Mouse (Mus musculus) WW6 (cell line): ENCODE data around the gene Polr2b.
A peak's percentile ranks its signal among the peaks of the same experiment; 100 is the strongest.

ENCODE experiments used
- DNase-seq: peaks from one replicate; pipeline ENCODE4 v3.0.0-alpha.2; 2013; ENCODE audit warnings: low read depth, low spot score

Polr2b gene

DNA sequence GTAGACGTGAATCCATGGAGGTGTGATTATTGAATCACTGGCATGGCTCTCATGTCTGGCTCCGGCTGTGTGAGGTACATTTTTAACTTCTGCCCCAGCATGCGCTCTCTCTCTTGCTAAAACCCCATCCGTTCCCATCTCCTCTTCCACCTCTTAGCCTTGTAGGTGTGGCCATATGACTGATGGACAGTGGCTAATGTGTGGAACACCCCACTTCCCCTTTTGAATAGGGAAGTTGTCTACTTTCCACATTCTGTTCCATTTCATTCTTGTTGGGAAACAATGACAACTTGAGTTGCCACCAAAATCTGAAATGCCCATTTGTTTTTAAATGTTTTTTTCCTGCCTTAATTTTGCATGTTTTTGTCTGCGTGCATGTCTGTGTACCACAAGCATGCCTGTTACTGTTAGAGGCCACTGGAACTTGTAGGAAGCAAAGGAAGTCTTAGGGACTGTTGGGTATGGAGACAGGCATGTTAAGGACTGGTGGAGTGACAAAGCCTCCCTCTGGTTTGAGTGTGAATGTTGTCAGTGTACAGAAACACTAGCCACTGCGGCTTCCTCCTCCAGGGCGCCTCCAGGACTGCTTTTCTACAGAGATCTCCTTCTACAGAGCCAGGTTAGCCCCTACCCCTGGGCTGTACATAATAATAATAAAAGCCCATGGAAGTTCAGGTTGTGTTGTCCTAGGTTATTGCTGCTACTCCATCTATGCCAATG is 17.0 kb upstream of the Polr2b start:
- no peak for DNase-seq

GRCm38 (mm10) chr5:77299486-77299885 is 10.5 kb upstream of the Polr2b start:
- DNase-seq, result no peak

DNA sequence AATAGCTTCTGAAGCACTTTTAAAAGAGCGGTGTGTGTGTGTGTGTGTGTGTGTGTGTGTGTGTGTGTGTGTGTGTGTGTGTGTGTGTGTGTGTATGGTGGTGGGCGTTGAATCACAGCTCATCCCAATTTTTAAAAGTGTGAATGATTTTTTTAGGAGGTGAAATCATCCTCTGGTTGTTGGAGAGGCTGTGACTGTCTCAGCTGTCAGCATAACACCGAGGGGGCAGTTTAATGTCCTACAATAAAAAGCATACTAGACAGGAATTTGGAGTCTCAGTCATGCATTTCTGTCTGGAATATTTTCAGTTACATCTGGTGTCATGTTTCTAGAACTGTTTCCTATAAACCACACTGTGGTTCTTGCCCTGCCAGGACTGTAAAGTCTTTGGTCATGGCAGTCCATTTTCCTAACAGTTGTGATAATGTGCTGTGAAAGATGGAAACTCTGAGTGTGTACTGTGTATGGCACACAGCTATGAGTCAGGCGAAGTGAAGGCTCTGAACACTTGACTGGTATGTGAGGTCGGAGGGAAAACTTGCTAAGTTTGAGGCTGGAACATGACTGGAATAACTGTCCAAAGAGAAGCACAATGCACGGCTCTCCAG is 8.5 kb upstream of the Polr2b start:
- DNase-seq, result no peak

DNA sequence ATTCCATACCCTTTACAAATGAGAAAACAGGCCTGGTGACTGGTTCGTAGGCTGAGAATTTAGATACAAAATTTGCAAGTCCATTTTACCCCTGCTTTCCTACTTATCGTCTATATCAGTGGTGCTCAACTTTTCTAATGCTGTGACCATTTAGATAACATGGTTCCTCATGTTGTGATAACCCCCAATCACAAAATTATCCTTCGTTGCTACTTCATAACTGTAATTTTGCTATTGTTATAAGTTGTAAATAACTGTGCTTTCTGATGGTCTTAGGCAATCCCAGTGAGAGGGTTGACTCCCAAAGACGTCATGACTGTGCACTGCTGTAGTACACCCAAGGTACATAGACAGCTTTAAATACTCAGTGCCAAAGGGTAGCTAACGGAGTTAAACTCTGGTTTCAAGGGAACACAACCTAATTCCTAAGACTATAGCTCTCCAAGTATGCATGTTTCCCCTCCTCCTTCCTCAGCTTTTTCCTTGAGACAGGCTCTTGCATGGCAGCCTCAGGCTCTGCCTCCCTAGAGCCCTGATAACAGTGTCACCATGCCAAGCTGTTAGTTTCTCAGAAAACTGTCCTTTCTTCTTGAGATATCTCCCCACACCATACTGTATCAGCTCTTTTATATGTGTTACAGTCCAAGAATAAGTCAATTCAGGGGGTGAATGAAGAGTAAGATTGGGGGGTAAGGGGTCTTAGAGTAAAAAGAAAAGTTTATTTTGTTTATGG is 2.0 kb upstream of the Polr2b start:
- DNase-seq, result no peak

DNA sequence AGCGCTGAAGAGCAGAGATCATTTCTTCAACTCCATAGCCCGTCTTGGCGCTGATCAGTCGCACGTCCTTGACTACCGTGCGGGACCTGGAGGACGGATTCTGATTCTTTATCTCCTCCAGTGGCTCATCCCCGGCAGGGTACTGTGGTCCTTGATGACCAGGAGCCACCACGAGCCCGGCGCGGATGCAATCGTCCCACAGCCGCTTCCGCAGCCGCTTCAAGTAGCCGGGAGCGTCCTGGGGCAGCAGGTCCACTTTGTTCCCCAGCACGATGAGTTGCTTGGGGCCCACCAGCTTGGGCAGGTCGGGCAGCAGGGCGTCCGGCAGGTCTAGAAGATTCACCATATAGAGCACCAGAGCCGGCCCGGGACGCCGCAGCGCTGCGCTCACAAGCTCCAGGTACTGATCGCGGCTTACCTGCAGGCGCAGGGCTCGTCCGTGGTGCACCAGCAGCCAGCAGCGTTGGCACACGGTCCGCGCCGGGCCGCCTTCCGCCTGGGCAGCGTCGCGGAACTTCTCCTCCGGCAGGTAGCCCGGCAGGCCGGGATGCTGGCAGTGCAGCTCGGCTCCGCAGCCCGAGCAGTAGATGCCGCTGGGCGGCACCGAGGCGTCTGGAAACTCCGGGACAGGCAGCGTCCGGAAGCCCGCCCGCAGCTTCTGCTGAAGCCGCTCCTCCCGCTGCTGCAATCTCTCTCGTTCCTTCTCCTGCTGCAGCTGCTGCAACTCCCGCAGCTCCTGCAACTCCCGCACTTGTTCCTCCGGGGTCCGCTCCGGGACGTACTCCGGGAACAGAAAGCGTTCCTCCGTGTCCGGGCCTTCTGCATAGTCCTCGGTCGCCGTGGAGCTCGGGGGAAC is 668 bp upstream of the Polr2b start:
- no peak for DNase-seq

- DNase-seq, result no peak
These were observed 4.3 kb downstream of the Polr2b start for GRCm38 (mm10) chr5:77314206-77314605.

DNA sequence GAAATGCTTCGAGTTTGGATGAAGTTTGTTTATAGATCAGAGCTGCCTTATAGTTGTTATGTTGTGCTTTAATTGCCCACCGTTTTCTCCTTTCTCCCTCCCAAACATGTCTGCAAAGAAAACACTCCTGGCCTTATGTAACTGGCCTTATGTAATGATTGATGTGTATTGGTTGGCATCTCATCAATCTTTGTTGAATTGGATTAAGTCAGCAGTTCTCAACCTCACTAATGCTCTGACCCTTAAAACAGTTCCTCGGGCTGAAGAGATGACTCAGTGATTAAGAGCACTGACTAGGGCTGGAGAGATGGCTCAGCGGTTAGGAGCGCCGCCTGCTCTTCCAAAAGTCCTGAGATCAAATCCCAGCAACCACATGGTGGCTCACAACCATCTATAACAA is 5.0 kb downstream of the Polr2b start:
- DNase-seq, result no peak

DNA sequence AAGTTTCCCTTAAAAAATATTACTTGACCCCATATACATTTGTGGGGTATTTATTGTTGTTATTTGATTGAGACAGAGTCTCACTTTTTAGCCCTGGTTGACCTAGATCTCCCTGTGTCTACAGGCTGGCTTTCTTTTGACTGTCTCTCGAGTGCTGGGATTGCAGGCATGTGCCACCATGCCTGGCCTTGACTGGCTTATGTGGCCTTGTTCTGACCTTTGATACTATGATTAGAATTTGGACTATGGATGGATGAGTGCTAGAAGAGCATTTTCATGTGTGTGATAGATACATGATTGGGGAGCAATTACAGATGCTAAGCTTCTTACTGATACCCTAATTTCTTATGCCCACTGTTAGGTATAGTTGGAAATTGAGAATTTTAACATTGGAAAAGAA is 15.0 kb downstream of the Polr2b start:
- no peak for DNase-seq

- DNase-seq, result no peak
These were observed 20.2 kb downstream of the Polr2b start for GRCm38 (mm10) chr5:77330154-77330553.

GRCm38 (mm10) chr5:77340033-77340432 is 30.1 kb downstream of the Polr2b start:
- no peak for DNase-seq

- DNase-seq, result no peak
These were observed 39.0 kb downstream of the Polr2b start for GRCm38 (mm10) chr5:77348901-77349300.

DNA sequence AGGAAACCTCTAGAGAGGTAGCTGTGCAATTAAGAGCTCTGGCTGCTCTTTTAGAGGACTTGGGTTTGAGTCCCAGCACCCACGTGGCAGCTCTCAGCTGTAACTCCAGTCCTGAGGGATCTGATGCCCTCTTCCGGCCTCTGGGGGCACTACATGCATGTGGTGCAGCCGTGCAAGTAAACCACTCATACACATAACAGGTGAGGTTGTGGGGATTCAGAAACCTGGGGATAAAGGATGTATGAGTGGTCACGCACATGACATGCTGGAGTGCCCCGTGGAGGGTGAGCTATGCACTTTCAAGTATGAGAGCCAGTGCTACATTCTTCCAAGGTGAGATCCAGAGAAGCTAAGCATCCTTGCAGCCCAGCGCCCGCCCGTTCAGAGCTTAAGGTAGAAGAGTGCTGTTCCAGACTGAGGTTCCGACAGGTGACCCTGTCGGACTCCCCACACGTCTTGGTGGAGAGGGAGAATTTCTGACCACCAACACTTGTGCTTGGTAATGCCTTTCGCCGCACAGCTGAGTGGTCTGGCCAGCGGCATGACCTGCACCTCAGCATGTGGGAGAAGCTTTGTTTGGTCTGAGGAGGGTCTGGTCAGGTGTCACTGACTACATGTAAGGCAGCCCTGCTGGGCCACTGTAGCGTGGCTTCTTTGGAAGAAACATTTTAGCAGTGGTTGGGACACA is 40.2 kb downstream of the Polr2b start:
- peak; percentile 45 for DNase-seq

- DNase-seq, result no peak
These were observed 41.7 kb downstream of the Polr2b start for GRCm38 (mm10) chr5:77351691-77352090.

- peak; percentile 53 for DNase-seq
These were observed 44.4 kb downstream of the Polr2b start for GRCm38 (mm10) chr5:77354361-77354787.

DNA sequence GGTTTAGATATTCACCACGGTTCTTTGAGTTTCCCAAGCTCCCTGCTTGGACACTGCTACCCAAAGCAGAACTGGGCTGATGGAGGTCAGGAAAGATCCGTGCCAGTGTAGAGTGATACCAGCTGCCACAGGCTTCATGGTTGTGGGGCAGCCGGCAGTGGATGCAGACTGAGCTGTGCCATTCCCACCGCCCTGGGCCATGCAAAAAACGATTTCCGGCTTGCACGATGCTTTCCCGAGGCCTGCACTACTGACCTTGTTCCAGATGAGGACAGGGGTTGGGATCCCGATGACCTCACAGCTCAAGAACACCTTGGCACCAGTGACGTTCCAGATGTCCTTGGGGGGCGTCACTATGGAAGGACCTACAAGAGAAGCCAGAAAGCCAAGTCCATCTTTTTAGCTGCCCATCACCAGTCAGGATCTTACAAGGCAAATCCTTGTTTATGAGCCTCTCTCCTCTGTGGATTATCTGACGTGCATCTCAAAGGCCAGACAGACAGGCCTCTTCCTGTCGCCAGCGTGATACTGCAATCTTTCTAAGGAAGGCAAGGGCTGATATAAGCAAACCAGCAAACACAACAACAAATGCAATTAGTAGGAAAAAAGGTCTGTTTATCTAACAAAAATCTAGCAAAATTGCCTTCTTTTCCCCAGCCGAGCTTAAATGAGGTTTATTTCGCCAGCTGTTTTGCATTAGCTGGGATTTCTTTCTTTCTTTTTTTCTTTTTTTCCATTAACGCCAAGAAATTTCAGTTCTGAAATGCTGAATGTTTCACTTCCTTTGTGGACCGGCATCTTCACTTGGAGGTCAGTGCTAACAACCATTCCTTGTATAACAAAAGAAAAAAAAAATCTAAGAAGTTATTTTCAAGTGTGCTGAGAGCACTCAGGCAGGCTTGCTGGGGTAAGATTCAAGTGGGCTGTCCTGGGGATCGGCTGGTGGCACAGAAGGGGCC is 45.6 kb downstream of the Polr2b start:
- no peak for DNase-seq

GRCm38 (mm10) chr5:77357405-77358149 is 47.6 kb downstream of the Polr2b start:
- peak; percentile 61 for DNase-seq

- DNase-seq, result no peak
These were observed 48.4 kb downstream of the Polr2b start for GRCm38 (mm10) chr5:77358347-77358746.

DNA sequence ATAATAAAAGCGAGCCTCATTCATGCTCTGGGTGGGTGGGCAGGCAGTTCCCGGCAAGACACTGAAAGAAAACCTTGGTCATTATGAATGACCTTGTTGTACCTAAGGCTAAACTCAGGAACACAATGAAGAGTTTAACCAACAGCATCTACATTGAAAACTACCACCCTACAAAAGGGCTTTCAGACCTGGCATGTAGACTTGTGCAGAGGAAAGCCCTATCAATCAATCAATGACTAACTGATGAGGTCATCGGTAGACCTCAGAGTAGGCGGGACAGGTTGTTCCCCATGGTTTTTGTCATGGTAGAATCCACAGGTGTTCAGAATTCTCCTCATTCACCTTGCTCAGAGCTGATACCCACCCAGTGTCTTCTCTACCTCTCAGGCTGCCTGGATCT is 50.0 kb downstream of the Polr2b start:
- no peak for DNase-seq

DNA sequence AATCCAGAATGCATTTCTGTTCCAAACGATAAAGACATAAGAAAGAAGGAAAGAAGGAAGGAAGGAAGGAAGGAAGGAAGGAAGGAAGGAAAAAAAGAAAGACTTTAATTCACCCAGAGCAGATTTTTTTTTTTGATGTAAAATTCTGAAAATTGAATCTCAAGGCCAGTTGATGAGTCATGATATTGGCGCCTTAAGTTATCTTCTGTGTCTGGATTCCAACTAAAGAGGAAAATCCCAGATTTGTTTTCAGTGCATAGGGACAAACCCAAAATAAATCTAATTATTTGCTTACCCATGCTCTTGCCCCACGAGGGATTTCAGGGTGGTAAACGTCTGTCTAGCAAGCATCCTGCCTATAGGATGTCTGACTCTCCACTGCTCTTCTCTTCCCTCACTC is 51.1 kb downstream of the Polr2b start:
- DNase-seq, result no peak
